Mouse (Mus musculus) embryonic facial prominence, embryonic 11.5 days (tissue): Measurements from ENCODE around the gene Nbea. TPM values are rescaled to one million over a fixed set of nuclear protein-coding genes. Genes with fewer than 3 reads are reported as not detected.

Source experiments
- ATAC-seq: fragments of 200-750 bp; cut with Nextera tagmentation; replicated peaks from 2 replicates; pipeline ENCODE4 v1.8.0; 2017; ENCODE audit warnings: low read depth; ENCODE audit not compliant: insufficient number of reproducible peaks, low FRiP score, low TSS enrichment
- DNase-seq: peaks from one replicate; pipeline ENCODE4 v3.0.0-alpha.2; 2015; ENCODE audit warnings: low spot score
- H3K27ac ChIP-seq: fragments of 300-500 bp; sonication (generic); replicated peaks from 2 replicates; pipeline ENCODE4 v1.5.1; 2014; ENCODE audit warnings: mild to moderate bottlenecking, low read depth, low read length, control low read depth
- H3K27me3 ChIP-seq: fragments of 300-500 bp; sonication (generic); 2 replicates; pipeline ENCODE4 v1.6.1; 2014; ENCODE audit warnings: mild to moderate bottlenecking, low read length, moderate library complexity, mixed read lengths; ENCODE audit not compliant: control insufficient read depth, insufficient read depth
- H3K36me3 ChIP-seq: fragments of 300-500 bp; sonication (generic); replicated peaks from 2 replicates; pipeline ENCODE4 v1.6.1; 2014; ENCODE audit warnings: low read depth, mild to moderate bottlenecking, low read length, moderate library complexity, mixed read lengths; ENCODE audit not compliant: control insufficient read depth, insufficient read depth
- H3K4me1 ChIP-seq: fragments of 300-500 bp; sonication (generic); 2 replicates; pipeline ENCODE4 v1.6.1; 2014; ENCODE audit warnings: low read length, mixed read lengths; ENCODE audit not compliant: control insufficient read depth, insufficient read depth
- H3K4me2 ChIP-seq: fragments of 300-500 bp; sonication (generic); 2 replicates; pipeline ENCODE4 v1.6.1; 2014; ENCODE audit warnings: low read depth, mild to moderate bottlenecking, control low read depth, low read length, moderate library complexity
- H3K4me3 ChIP-seq: fragments of 300-500 bp; sonication (generic); 2 replicates; pipeline ENCODE4 v1.5.1; 2014; ENCODE audit warnings: low read depth, low read length, control low read depth
- H3K9ac ChIP-seq: fragments of 300-500 bp; sonication (generic); replicated peaks from 2 replicates; pipeline ENCODE4 v1.6.1; 2014; ENCODE audit warnings: mild to moderate bottlenecking, control low read depth, low read length
- H3K9me3 ChIP-seq: fragments of 300-500 bp; sonication (generic); replicated peaks from 2 replicates; pipeline ENCODE4 v1.6.1; 2016; ENCODE audit warnings: mild to moderate bottlenecking, low read length, inconsistent platforms, mixed read lengths; ENCODE audit not compliant: control insufficient read depth
- WGBS: fragments of 180-500 bp; shearing (Covaris S2); extraction: QIAGEN DNeasy Blood & Tissue Kit; methylation state at CpG from one replicate; pipeline ENCODE4 v1.1.7; 2014; 5-methylcytosine and 5-hydroxymethylcytosine counted together
- polyA plus RNA-seq: library from polyadenylated mRNA; unstranded; fragments of >200 nt; fragmentation: Nextera tagmentation; extraction: Ambion mirVana; gene quantifications from 2 replicates; pipeline ENCODE4 v1.2.1, GENCODE M21; 2014

Nbea gene
- polyA plus RNA-seq, 1 experiment from 2014 or later, result 22.6 TPM

- Histone ChIP-seq H3K4me1 (peaks cover 2% of the 10 kb centered on the region), H3K4me2 (no peak overlapping the region), H3K27me3 (no peaks in the 10 kb centered on the region), H3K27ac (no peak overlapping the region), H3K4me3 (no peak overlapping the region), H3K36me3 (no peaks in the 10 kb centered on the region), H3K9ac (no peak overlapping the region), H3K9me3 (no peaks in the 10 kb centered on the region)
- ATAC-seq, result no peak
- 79% methylated on average over 6 of the region's 6 CpGs for WGBS
- no peak for DNase-seq
Measured at GRCm38 (mm10) chr3:55686993-55687392, 496.5 kb downstream of the Nbea start.

GRCm38 (mm10) chr3:55685627-55686026, 497.9 kb downstream of the Nbea start:
- H3K9ac ChIP-seq, result no peak overlapping the region
- DNase-seq (peak; percentile 34), ATAC-seq (no peak)
- no peak overlapping the region for H3K4me2 ChIP-seq
- H3K4me1 ChIP-seq, result peaks cover 2% of the 10 kb centered on the region
- no peaks in the 10 kb centered on the region for H3K27me3 ChIP-seq
- H3K4me3 ChIP-seq, result no peak overlapping the region
- 37% methylated on average over 6 of the region's 6 CpGs for WGBS
- H3K9me3 ChIP-seq, result no peaks in the 10 kb centered on the region
- no peak overlapping the region for H3K27ac ChIP-seq
- no peaks in the 10 kb centered on the region for H3K36me3 ChIP-seq

GRCm38 (mm10) chr3:55684892-55685291, 498.6 kb downstream of the Nbea start:
- ATAC-seq, result no peak
- H3K4me2 ChIP-seq, result no peak overlapping the region
- H3K4me3 ChIP-seq, result no peak overlapping the region
- no peaks in the 10 kb centered on the region for H3K9me3 ChIP-seq
- H3K36me3 ChIP-seq, result no peaks in the 10 kb centered on the region
- H3K9ac ChIP-seq, result no peak overlapping the region
- peak; percentile 7 for DNase-seq
- peaks cover 2% of the 10 kb centered on the region for H3K4me1 ChIP-seq
- H3K27ac ChIP-seq, result 0 out of 2 replicates have a peak overlapping the region, but pooled peaks have one; percentile 20
- H3K27me3 ChIP-seq, result no peaks in the 10 kb centered on the region
- 35% methylated on average over 4 of the region's 4 CpGs for WGBS

- no peak overlapping the region for H3K4me2 ChIP-seq
- 91% methylated on average over 2 of the region's 2 CpGs for WGBS
- H3K36me3 ChIP-seq, result no peaks in the 10 kb centered on the region
- H3K4me3 ChIP-seq, result no peak overlapping the region
- no peak overlapping the region for H3K27ac ChIP-seq
- no peaks in the 10 kb centered on the region for H3K4me1 ChIP-seq
- ATAC-seq, result no peak
- H3K27me3 ChIP-seq, result no peaks in the 10 kb centered on the region
- H3K9me3 ChIP-seq, result no peaks in the 10 kb centered on the region
- H3K9ac ChIP-seq, result no peak overlapping the region
- DNase-seq, result no peak
Measured at GRCm38 (mm10) chr3:55677691-55678090, 505.8 kb downstream of the Nbea start.

- Histone ChIP-seq H3K9me3 (no peaks in the 10 kb centered on the region), H3K27ac (no peak overlapping the region), H3K27me3 (no peaks in the 10 kb centered on the region), H3K4me2 (no peak overlapping the region), H3K9ac (no peak overlapping the region), H3K4me3 (no peak overlapping the region), H3K36me3 (no peaks in the 10 kb centered on the region), H3K4me1 (no peaks in the 10 kb centered on the region)
- ATAC-seq, result no peak
- no peak for DNase-seq
- 89% methylated on average over 7 of the region's 7 CpGs for WGBS
Measured at GRCm38 (mm10) chr3:55674185-55674584, 509.3 kb downstream of the Nbea start.

GRCm38 (mm10) chr3:55667048-55667447, 516.5 kb downstream of the Nbea start:
- H3K4me2 ChIP-seq, result no peak overlapping the region
- H3K27ac ChIP-seq, result no peak overlapping the region
- no peaks in the 10 kb centered on the region for H3K36me3 ChIP-seq
- ATAC-seq (no peak), DNase-seq (no peak)
- no peaks in the 10 kb centered on the region for H3K27me3 ChIP-seq
- no peaks in the 10 kb centered on the region for H3K4me1 ChIP-seq
- H3K9ac ChIP-seq, result no peak overlapping the region
- WGBS, result 74% methylated on average over 6 of the region's 6 CpGs
- H3K4me3 ChIP-seq, result no peak overlapping the region
- no peaks in the 10 kb centered on the region for H3K9me3 ChIP-seq

GRCm38 (mm10) chr3:55665928-55666327, 517.6 kb downstream of the Nbea start:
- H3K9ac ChIP-seq, result no peak overlapping the region
- no peak for ATAC-seq
- no peaks in the 10 kb centered on the region for H3K9me3 ChIP-seq
- H3K4me2 ChIP-seq, result no peak overlapping the region
- H3K4me1 ChIP-seq, result no peaks in the 10 kb centered on the region
- no peak overlapping the region for H3K27ac ChIP-seq
- H3K36me3 ChIP-seq, result no peaks in the 10 kb centered on the region
- no peak for DNase-seq
- no peaks in the 10 kb centered on the region for H3K27me3 ChIP-seq
- WGBS, result 30% methylated on average over 5 of the region's 5 CpGs
- H3K4me3 ChIP-seq, result no peak overlapping the region

GRCm38 (mm10) chr3:55664713-55665112, 518.8 kb downstream of the Nbea start:
- ATAC-seq, result no peak
- H3K4me3 ChIP-seq, result no peak overlapping the region
- DNase-seq, result no peak

More at GRCm38 (mm10) chr3:55664713-55665112, 518.8 kb downstream of the Nbea start:
- H3K27ac ChIP-seq, result no peak overlapping the region
- H3K4me2 ChIP-seq, result no peak overlapping the region
- H3K9ac ChIP-seq, result no peak overlapping the region
- no peaks in the 10 kb centered on the region for H3K4me1 ChIP-seq
- 84% methylated on average over 3 of the region's 3 CpGs for WGBS
- H3K36me3 ChIP-seq, result no peaks in the 10 kb centered on the region
- H3K27me3 ChIP-seq, result no peaks in the 10 kb centered on the region
- no peaks in the 10 kb centered on the region for H3K9me3 ChIP-seq
